Mouse (Mus musculus) hindbrain, embryonic 12.5 days (tissue): Measurements from ENCODE around the gene Gm17949. TPM values are rescaled to one million over a fixed set of nuclear protein-coding genes. Genes with fewer than 3 reads are reported as not detected.
A peak's percentile ranks its signal among the peaks of the same experiment; 100 is the strongest.
"Not testable (repeated sequence)": the region's sequence is repeated elsewhere in the genome, so short reads cannot be mapped to it uniquely, and the experiment has no call there.

Experiments used
- ATAC-seq: fragments of 200-750 bp; cut with Nextera tagmentation; 2 replicates; pipeline ENCODE4 v1.8.0; 2017; ENCODE audit warnings: moderate TSS enrichment; ENCODE audit not compliant: low FRiP score
- H3K27ac ChIP-seq: fragments of 300-500 bp; sonication (generic); 2 replicates; pipeline ENCODE4 v1.5.1; 2016; ENCODE audit warnings: mild to moderate bottlenecking
- H3K27me3 ChIP-seq: fragments of 300-500 bp; sonication (generic); 2 replicates; pipeline ENCODE4 v1.6.1; 2016; ENCODE audit warnings: mild to moderate bottlenecking
- H3K36me3 ChIP-seq: fragments of 300-500 bp; sonication (generic); 2 replicates; pipeline ENCODE4 v1.6.1; 2016; ENCODE audit warnings: mild to moderate bottlenecking
- H3K4me1 ChIP-seq: fragments of 300-500 bp; sonication (generic); 2 replicates; pipeline ENCODE4 v1.6.1; 2016
- H3K4me2 ChIP-seq: fragments of 300-500 bp; sonication (generic); replicated peaks from 2 replicates; pipeline ENCODE4 v1.6.1; 2016; ENCODE audit warnings: mild to moderate bottlenecking
- H3K4me3 ChIP-seq: fragments of 300-500 bp; sonication (generic); 2 replicates; pipeline ENCODE4 v1.5.1; 2016; ENCODE audit warnings: mild to moderate bottlenecking
- H3K9ac ChIP-seq: fragments of 300-500 bp; sonication (generic); 2 replicates; pipeline ENCODE4 v1.6.1; 2016; ENCODE audit warnings: mild to moderate bottlenecking, moderate library complexity
- H3K9me3 ChIP-seq: fragments of 300-500 bp; sonication (generic); replicated peaks from 2 replicates; pipeline ENCODE4 v1.6.1; 2016; ENCODE audit warnings: mild to moderate bottlenecking
- WGBS: fragments of 180-500 bp; shearing (Covaris S2); methylation state at CpG from one replicate; pipeline ENCODE4 v1.1.7; 2016; 5-methylcytosine and 5-hydroxymethylcytosine counted together
- polyA plus RNA-seq: library from polyadenylated mRNA; unstranded; fragments of >200 nt; fragmentation: Nextera tagmentation; extraction: Ambion mirVana; gene quantifications from 2 replicates; pipeline ENCODE4 v1.2.1, GENCODE M21; 2016

The Gm17949 gene
- polyA plus RNA-seq, 1 experiment from 2014 or later: not detected

GRCm38 (mm10) chr17:57030931-57031660 is 19.8 kb downstream of the Gm17949 start, which contains the start of gene Khsrp:
Khsrp (minus strand) TSS chr17:57031522.
- H3K9ac ChIP-seq: peak within 1 kb of the TSS; percentile 100
- peak within 1 kb of the TSS; percentile 97 for H3K27ac ChIP-seq
- under 1% methylated on average over 77 of the region's 99 CpGs for WGBS
- H3K4me1 ChIP-seq: peaks cover 22% of the 10 kb centered on the region
- no peaks in the 10 kb centered on the region for H3K9me3 ChIP-seq
- H3K36me3 ChIP-seq: peaks cover 28% of the 10 kb centered on the region
- ATAC-seq: no peak
- H3K4me2 ChIP-seq: peak within 1 kb of the TSS; percentile 95
- 0 out of 2 replicates have a peak, but pooled peaks cover 5% of the 10 kb centered on the region for H3K27me3 ChIP-seq
- peak within 1 kb of the TSS; percentile 97 for H3K4me3 ChIP-seq

GRCm38 (mm10) chr17:57031661-57032420 is 20.6 kb downstream of the Gm17949 start:
- H3K27ac ChIP-seq: peak overlapping the region; percentile 69
- peak; percentile 99 for ATAC-seq
- H3K4me1 ChIP-seq: peaks cover 22% of the 10 kb centered on the region
- H3K4me2 ChIP-seq: peak overlapping the region; percentile 55
- H3K9ac ChIP-seq: peak overlapping the region; percentile 61
- H3K36me3 ChIP-seq: peaks cover 21% of the 10 kb centered on the region
- H3K27me3 ChIP-seq: 0 out of 2 replicates have a peak, but pooled peaks cover 5% of the 10 kb centered on the region
- H3K4me3 ChIP-seq: peak overlapping the region; percentile 97
- H3K9me3 ChIP-seq: no peaks in the 10 kb centered on the region
- under 1% methylated on average over 38 of the region's 38 CpGs for WGBS

- H3K4me3 ChIP-seq: 0 out of 2 replicates have a peak overlapping the region, but pooled peaks have one; percentile 0
- no peak for ATAC-seq
- WGBS: 85% methylated on average over 4 of the region's 4 CpGs
- peak overlapping the region; percentile 69; the same call in 1 of the 2 replicates for H3K27ac ChIP-seq
- peaks cover 25% of the 10 kb centered on the region for H3K4me1 ChIP-seq
- H3K27me3 ChIP-seq: peaks cover 9% of the 10 kb centered on the region
- peaks cover 11% of the 10 kb centered on the region for H3K36me3 ChIP-seq
- H3K9me3 ChIP-seq: no peaks in the 10 kb centered on the region
- no peak overlapping the region for H3K9ac ChIP-seq
- H3K4me2 ChIP-seq: 0 out of 2 replicates have a peak overlapping the region, but pooled peaks have one; percentile 1
Measured at GRCm38 (mm10) chr17:57032854-57033253, 21.6 kb downstream of the Gm17949 start.

GRCm38 (mm10) chr17:57038978-57039377 is 27.7 kb downstream of the Gm17949 start:
- Histone ChIP-seq H3K9me3 (no peaks in the 10 kb centered on the region), H3K4me2 (no peak overlapping the region), H3K4me3 (no peak overlapping the region), H3K27me3 (peaks cover 16% of the 10 kb centered on the region), H3K9ac (no peak overlapping the region), H3K27ac (no peak overlapping the region), H3K36me3 (no peaks in the 10 kb centered on the region), H3K4me1 (0 out of 2 replicates have a peak, but pooled peaks cover 2% of the 10 kb centered on the region)
- no peak for ATAC-seq
- WGBS: 35% methylated on average over 8 of the region's 8 CpGs

GRCm38 (mm10) chr17:57041554-57041953 is 30.3 kb downstream of the Gm17949 start, which contains the start of gene Slc25a41:
Slc25a41 (minus strand) TSS chr17:57041654.
- no peak within 1 kb of the TSS for H3K27ac ChIP-seq
- no peaks in the 10 kb centered on the region for H3K9me3 ChIP-seq
- H3K9ac ChIP-seq: no peak within 1 kb of the TSS
- peaks cover 11% of the 10 kb centered on the region for H3K27me3 ChIP-seq
- ATAC-seq: no peak
- no peak within 1 kb of the TSS for H3K4me3 ChIP-seq
- H3K4me1 ChIP-seq: 0 out of 2 replicates have a peak, but pooled peaks cover 2% of the 10 kb centered on the region
- 72% methylated on average over 8 of the region's 8 CpGs for WGBS
- peaks cover 10% of the 10 kb centered on the region; the same call in 1 of the 2 replicates for H3K36me3 ChIP-seq
- H3K4me2 ChIP-seq: no peak within 1 kb of the TSS

GRCm38 (mm10) chr17:57047406-57047805 is 36.1 kb downstream of the Gm17949 start:
- no peak overlapping the region for H3K27ac ChIP-seq
- peak; percentile 26; the same call in 1 of the 2 replicates for ATAC-seq
- H3K4me3 ChIP-seq: no peak overlapping the region
- H3K27me3 ChIP-seq: no peaks in the 10 kb centered on the region
- H3K36me3 ChIP-seq: peaks cover 53% of the 10 kb centered on the region
- no peaks in the 10 kb centered on the region for H3K4me1 ChIP-seq
- H3K9ac ChIP-seq: no peak overlapping the region
- H3K4me2 ChIP-seq: no peak overlapping the region
- no peaks in the 10 kb centered on the region for H3K9me3 ChIP-seq
- 32% methylated on average over 5 of the region's 5 CpGs for WGBS

- ATAC-seq: no peak
- Histone ChIP-seq H3K27ac (no peak overlapping the region), H3K9ac (no peak overlapping the region), H3K36me3 (peaks cover 67% of the 10 kb centered on the region), H3K9me3 (no peaks in the 10 kb centered on the region), H3K27me3 (no peaks in the 10 kb centered on the region), H3K4me3 (no peak overlapping the region), H3K4me2 (no peak overlapping the region), H3K4me1 (no peaks in the 10 kb centered on the region)
- 94% methylated on average over 3 of the region's 3 CpGs for WGBS
Measured at GRCm38 (mm10) chr17:57048816-57049215, 37.5 kb downstream of the Gm17949 start.

GRCm38 (mm10) chr17:57051679-57052078 is 40.4 kb downstream of the Gm17949 start:
- 76% methylated on average over 4 of the region's 4 CpGs for WGBS
- H3K36me3 ChIP-seq: peaks cover 65% of the 10 kb centered on the region

GRCm38 (mm10) chr17:57056246-57056645 is 45.0 kb downstream of the Gm17949 start:
- H3K4me1 ChIP-seq: peaks cover 13% of the 10 kb centered on the region
- no peak overlapping the region for H3K4me2 ChIP-seq
- peaks cover 34% of the 10 kb centered on the region for H3K36me3 ChIP-seq
- no peak overlapping the region for H3K4me3 ChIP-seq
- ATAC-seq: no peak
- no peaks in the 10 kb centered on the region for H3K9me3 ChIP-seq
- H3K9ac ChIP-seq: no peak overlapping the region
- 86% methylated on average over 3 of the region's 3 CpGs for WGBS
- peaks cover 7% of the 10 kb centered on the region for H3K27me3 ChIP-seq
- H3K27ac ChIP-seq: no peak overlapping the region

More at GRCm38 (mm10) chr17:57051679-57052078, 40.4 kb downstream of the Gm17949 start:
- not testable (repeated sequence) for H3K27me3 ChIP-seq, H3K4me1 ChIP-seq, H3K4me3 ChIP-seq, H3K9me3 ChIP-seq, ATAC-seq, H3K4me2 ChIP-seq, H3K9ac ChIP-seq, H3K27ac ChIP-seq

- Histone ChIP-seq H3K9ac (peak within 1 kb of the TSS; percentile 73), H3K4me3 (peak within 1 kb of the TSS; percentile 65), H3K4me1 (peaks cover 21% of the 10 kb centered on the region), H3K9me3 (no peaks in the 10 kb centered on the region), H3K27ac (peak within 1 kb of the TSS; percentile 77), H3K4me2 (peak within 1 kb of the TSS; percentile 85), H3K27me3 (peaks cover 32% of the 10 kb centered on the region), H3K36me3 (peaks cover 8% of the 10 kb centered on the region)
- no peak for ATAC-seq
- WGBS: under 1% methylated on average over 18 of the region's 22 CpGs
Measured at GRCm38 (mm10) chr17:57058891-57059485, 47.7 kb downstream of the Gm17949 start, which contains the start of gene Crb3. Crb3 (plus strand) TSS chr17:57059105.

- Histone ChIP-seq H3K4me1 (peaks cover 21% of the 10 kb centered on the region), H3K9ac (peak within 1 kb of the TSS; percentile 73), H3K9me3 (no peaks in the 10 kb centered on the region), H3K4me2 (peak within 1 kb of the TSS; percentile 85), H3K4me3 (peak within 1 kb of the TSS; percentile 65), H3K27ac (peak within 1 kb of the TSS; percentile 77), H3K36me3 (peaks cover 8% of the 10 kb centered on the region), H3K27me3 (peaks cover 37% of the 10 kb centered on the region)
- peak; percentile 80 for ATAC-seq
- WGBS: 1% methylated on average over 23 of the region's 45 CpGs
Measured at GRCm38 (mm10) chr17:57059486-57059977, 48.3 kb downstream of the Gm17949 start, which contains the start of gene Slc25a23. Slc25a23 (minus strand) TSS chr17:57059863.
